Mouse (Mus musculus) hindbrain, embryonic 11.5 days (tissue): ENCODE data around the gene 6030408B16Rik. TPM values are rescaled to one million over a fixed set of nuclear protein-coding genes. Genes with fewer than 3 reads are reported as not detected.

Experiments used
- ATAC-seq: fragments of 200-750 bp; cut with Nextera tagmentation; 2 replicates; pipeline ENCODE4 v1.8.0; 2017; ENCODE audit warnings: mild to moderate bottlenecking, moderate TSS enrichment, moderate library complexity; ENCODE audit not compliant: low FRiP score
- DNase-seq: peaks from one replicate; pipeline ENCODE4 v3.0.0-alpha.2; 2015; ENCODE audit warnings: low spot score
- H3K27ac ChIP-seq: fragments of 300-500 bp; sonication (generic); 2 replicates; pipeline ENCODE4 v1.5.1; 2014; ENCODE audit warnings: mild to moderate bottlenecking, low read depth, low read length
- H3K27me3 ChIP-seq: fragments of 300-500 bp; sonication (generic); 2 replicates; pipeline ENCODE4 v1.6.1; 2014; ENCODE audit warnings: mild to moderate bottlenecking, low read length, moderate library complexity, mixed read lengths; ENCODE audit not compliant: control insufficient read depth, insufficient read depth
- H3K36me3 ChIP-seq: fragments of 300-500 bp; sonication (generic); 2 replicates; pipeline ENCODE4 v1.6.1; 2014; ENCODE audit warnings: mild to moderate bottlenecking, low read length, moderate library complexity, mixed read lengths; ENCODE audit not compliant: control insufficient read depth, insufficient read depth
- H3K4me1 ChIP-seq: fragments of 300-500 bp; sonication (generic); replicated peaks from 2 replicates; pipeline ENCODE4 v1.6.1; 2014; ENCODE audit warnings: low read length, mixed read lengths; ENCODE audit not compliant: control insufficient read depth, insufficient read depth
- H3K4me2 ChIP-seq: fragments of 300-500 bp; sonication (generic); replicated peaks from 2 replicates; pipeline ENCODE4 v1.6.1; 2014; ENCODE audit warnings: mild to moderate bottlenecking, low read depth, low read length
- H3K4me3 ChIP-seq: fragments of 300-500 bp; sonication (generic); 2 replicates; pipeline ENCODE4 v1.5.1; 2014; ENCODE audit warnings: low read depth, low read length
- H3K9ac ChIP-seq: fragments of 300-500 bp; sonication (generic); 2 replicates; pipeline ENCODE4 v1.6.1; 2014; ENCODE audit warnings: low read depth, low read length
- H3K9me3 ChIP-seq: fragments of 300-500 bp; sonication (generic); 2 replicates; pipeline ENCODE4 v1.6.1; 2016; ENCODE audit warnings: low read length; ENCODE audit not compliant: control insufficient read depth
- WGBS: fragments of 180-500 bp; shearing (Covaris S2); extraction: QIAGEN DNeasy Blood & Tissue Kit; methylation state at CpG from one replicate; pipeline ENCODE4 v1.1.7; 2014; 5-methylcytosine and 5-hydroxymethylcytosine counted together
- polyA plus RNA-seq: library from polyadenylated mRNA; unstranded; fragments of >200 nt; fragmentation: Nextera tagmentation; extraction: Ambion mirVana; gene quantifications from 2 replicates; pipeline ENCODE4 v1.2.1, GENCODE M21; 2014

Gene 6030408B16Rik
- polyA plus RNA-seq, 1 experiment from 2014 or later, result 0.25 TPM

DNA sequence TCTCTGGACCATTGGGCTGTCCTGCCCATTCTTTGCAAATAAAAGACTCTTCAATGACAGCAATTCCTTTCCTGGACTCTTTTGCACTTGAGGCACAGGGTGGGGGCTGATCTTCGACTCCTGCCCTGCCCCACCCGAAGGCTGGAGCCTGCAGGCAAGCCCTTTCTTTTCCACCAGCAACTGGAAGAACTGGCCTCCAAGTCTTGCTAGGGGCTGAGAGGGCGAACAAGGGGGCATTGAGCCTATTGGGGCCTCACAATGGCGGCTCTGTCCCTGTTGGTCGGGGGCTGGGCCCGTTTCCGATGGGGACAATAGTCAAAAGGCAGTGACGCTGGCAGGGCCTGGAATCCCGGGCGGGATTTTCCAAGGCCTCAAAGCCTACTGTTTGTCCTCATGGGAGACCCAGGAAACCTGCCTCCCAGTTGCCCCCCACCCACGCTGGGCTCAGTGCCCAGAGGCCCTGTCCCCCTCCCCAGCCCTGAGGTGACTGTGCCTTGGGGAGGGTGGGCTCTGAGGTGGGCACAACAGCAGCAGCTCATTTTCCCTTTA, 15.6 kb upstream of the 6030408B16Rik start:
- DNase-seq (peak; percentile 64), ATAC-seq (peak; percentile 78)
- 25% methylated on average over 11 of the region's 11 CpGs for WGBS
- Histone ChIP-seq H3K9ac (no peak overlapping the region; the same call in 1 of the 2 replicates), H3K4me1 (peaks cover 5% of the 10 kb centered on the region; the same call in 1 of the 2 replicates), H3K36me3 (no peaks in the 10 kb centered on the region), H3K4me3 (no peak overlapping the region), H3K27me3 (no peaks in the 10 kb centered on the region), H3K4me2 (no peak overlapping the region; the same call in 1 of the 2 replicates), H3K27ac (peak overlapping the region; percentile 54), H3K9me3 (no peaks in the 10 kb centered on the region)

DNA sequence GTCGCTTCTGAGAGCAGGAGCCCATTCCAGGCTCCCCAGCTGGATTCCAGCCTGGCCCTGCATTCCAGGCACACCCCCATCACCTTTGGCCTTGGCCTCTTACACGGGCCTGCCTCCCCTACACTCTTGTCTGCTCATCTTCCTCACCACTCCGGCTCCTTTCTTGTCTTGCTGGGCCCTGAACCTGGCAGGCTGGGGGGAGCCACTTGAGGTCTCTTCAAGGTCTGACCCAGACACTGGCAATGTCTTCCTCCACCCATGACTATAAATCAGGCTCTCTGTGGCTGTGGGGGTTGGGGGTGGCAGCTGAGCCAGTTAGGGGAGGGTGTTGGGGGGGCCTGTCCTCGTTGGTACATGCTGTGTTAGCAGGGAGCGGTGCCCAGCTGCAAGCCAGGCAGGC, 14.4 kb upstream of the 6030408B16Rik start:
- Histone ChIP-seq H3K4me1 (peaks cover 5% of the 10 kb centered on the region; the same call in 1 of the 2 replicates), H3K9ac (no peak overlapping the region), H3K9me3 (no peaks in the 10 kb centered on the region), H3K36me3 (no peaks in the 10 kb centered on the region), H3K4me2 (no peak overlapping the region), H3K27ac (no peak overlapping the region), H3K4me3 (no peak overlapping the region), H3K27me3 (no peaks in the 10 kb centered on the region)
- ATAC-seq (no peak), DNase-seq (no peak)
- WGBS, result 49% methylated on average over 5 of the region's 5 CpGs

DNA sequence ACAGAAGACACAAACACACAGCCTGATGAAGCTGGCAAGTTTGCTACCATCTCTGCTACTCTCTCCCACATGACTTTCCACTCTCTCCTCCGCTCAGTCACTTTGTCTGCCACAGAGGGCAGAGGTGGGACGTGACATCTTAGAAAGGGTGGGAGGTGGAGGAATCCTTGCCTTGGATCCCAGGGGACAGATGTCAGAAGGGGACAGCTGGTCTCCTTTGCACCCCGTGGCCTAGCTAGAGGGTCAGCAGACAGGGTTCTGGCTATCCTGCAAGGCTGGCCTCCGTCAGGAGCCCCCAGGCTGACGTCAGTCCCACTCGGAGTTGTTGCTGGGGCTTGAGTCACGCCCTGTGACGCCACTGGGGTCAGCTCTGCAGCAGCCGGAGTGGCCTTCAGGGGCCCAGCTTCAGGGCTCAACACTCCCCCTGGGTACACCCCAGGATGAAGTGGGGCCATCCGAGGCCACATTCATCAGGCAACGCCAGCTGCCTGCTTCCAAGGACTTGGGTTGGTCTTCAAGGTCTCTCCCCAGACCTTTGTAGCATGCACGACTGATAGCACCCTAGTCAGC, 13.5 kb upstream of the 6030408B16Rik start:
- no peak overlapping the region for H3K4me2 ChIP-seq
- no peaks in the 10 kb centered on the region for H3K36me3 ChIP-seq
- no peaks in the 10 kb centered on the region for H3K27me3 ChIP-seq
- ATAC-seq (no peak), DNase-seq (no peak)
- no peaks in the 10 kb centered on the region for H3K9me3 ChIP-seq
- H3K9ac ChIP-seq, result no peak overlapping the region
- H3K4me1 ChIP-seq, result peaks cover 5% of the 10 kb centered on the region
- H3K27ac ChIP-seq, result no peak overlapping the region
- 64% methylated on average over 12 of the region's 12 CpGs for WGBS
- no peak overlapping the region for H3K4me3 ChIP-seq

DNA sequence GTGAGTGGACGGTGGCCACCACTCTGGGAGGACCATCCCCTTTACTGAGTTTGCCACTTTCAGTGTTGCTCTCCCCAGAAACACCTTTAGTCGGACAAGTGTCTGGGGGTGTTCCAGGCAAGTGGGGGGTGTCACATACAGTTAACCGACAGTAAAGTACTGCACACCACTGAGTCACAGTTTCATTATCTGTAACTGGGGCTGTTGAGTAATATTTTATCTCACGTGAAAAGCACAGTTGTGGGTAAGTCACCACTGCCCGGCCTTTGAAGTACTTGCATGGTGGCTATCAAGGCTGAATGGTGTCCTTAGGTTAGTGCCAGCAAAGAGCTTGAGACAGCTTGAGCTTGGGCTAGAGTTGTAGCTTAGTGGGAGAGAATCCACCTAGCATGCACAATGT, 10.5 kb upstream of the 6030408B16Rik start:
- H3K36me3 ChIP-seq, result no peaks in the 10 kb centered on the region
- H3K4me1 ChIP-seq, result peaks cover 4% of the 10 kb centered on the region; the same call in 1 of the 2 replicates
- no peaks in the 10 kb centered on the region for H3K27me3 ChIP-seq
- DNase-seq (no peak), ATAC-seq (no peak)
- H3K9ac ChIP-seq, result no peak overlapping the region
- 84% methylated on average over 5 of the region's 5 CpGs for WGBS
- H3K4me2 ChIP-seq, result no peak overlapping the region
- no peak overlapping the region for H3K4me3 ChIP-seq
- H3K9me3 ChIP-seq, result no peaks in the 10 kb centered on the region
- no peak overlapping the region for H3K27ac ChIP-seq

DNA sequence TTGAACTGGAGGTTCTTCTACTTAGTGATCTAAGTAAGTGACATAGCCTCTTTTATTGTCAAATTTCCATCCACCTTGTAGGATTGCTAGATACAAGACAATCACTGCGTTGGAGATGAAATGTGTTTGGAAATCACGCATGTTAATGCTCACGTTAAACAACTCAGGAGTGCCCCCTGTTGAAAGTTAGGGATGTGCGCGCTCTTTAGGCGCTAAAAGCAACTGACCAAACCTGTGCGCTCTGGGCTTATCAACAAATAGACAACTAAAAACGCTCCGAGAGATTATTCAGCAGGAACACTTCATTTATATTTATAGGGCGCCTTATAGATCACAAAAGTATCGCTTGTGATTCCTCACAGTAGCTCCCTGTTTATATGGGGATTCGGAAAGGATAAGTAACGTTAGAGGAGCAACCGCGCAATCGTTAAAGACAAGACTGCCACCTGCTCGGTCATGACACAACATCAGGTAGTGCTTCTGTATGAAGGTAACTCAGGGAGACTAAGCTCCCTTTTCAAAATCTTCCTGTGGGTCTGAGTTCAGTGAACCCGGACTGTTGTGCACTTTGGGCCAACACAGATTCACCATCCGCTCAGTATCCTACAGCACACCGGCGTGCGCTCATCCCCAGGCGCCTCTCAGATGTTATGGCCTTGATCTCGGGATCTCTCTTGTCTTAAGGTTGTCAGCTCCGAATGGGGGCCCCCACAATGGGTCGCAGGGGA, 9.7 kb upstream of the 6030408B16Rik start:
- no peaks in the 10 kb centered on the region for H3K36me3 ChIP-seq
- H3K9ac ChIP-seq, result peak overlapping the region; percentile 88
- DNase-seq (peak; percentile 83), ATAC-seq (peak; percentile 53; the same call in 1 of the 2 replicates)
- H3K27me3 ChIP-seq, result no peaks in the 10 kb centered on the region
- H3K4me2 ChIP-seq, result peak overlapping the region; percentile 65
- H3K4me3 ChIP-seq, result peak overlapping the region; percentile 91
- 0 out of 2 replicates have a peak overlapping the region, but pooled peaks have one; percentile 27 for H3K27ac ChIP-seq
- H3K9me3 ChIP-seq, result no peaks in the 10 kb centered on the region
- whole genome bisulfite sequencing, result 2% methylated on average over 26 of the region's 26 CpGs
- H3K4me1 ChIP-seq, result peaks cover 4% of the 10 kb centered on the region; the same call in 1 of the 2 replicates

DNA sequence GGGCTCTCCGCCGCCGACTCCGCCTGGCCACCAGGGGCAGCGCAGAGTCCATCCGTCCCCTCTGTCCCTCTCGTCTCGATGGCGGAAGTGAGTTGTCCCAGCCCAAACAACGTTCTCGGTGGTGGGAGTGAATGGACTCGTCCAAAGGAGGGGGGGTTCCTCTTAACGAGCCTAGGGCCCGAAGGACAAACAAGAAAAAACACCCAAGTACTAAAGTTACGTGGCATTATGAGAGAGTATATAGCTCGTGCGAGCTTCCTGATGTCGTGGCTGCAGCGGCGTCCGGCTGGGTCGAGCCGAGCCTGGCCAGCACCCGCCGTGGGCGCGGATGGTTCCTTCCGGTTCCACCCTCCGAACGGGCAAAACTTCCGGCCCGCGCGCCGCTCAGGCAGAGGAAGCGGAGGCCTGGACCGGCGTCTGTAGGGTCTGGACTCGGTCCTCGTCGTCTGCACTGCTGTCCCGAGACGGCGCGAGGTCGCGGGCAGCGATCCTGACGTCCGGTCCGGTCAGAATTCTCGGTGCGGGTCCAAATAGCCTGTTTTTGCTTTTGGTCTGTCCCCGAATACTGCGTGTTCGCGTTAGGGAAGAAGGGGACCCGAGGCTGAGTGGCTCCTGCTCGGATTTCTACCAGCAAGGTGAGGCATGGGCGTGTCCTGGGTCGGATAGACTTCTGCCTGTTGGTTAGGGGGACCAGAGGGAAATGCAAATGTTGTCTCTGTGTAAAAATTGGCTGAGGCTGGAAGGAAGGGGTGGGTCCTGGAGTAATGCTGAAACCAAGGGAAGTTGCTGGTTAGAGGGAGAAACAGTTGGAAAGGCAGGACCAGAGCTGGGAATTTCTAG, 8.9 kb upstream of the 6030408B16Rik start, which contains the start of gene Atg101:
TSS of gene Atg101 (plus strand) at position 362 of the 840 bp plus-strand sequence.
- WGBS, result under 1% methylated on average over 60 of the region's 61 CpGs
- H3K9me3 ChIP-seq, result no peaks in the 10 kb centered on the region
- peak within 1 kb of the TSS; percentile 36 for H3K27ac ChIP-seq

DNA sequence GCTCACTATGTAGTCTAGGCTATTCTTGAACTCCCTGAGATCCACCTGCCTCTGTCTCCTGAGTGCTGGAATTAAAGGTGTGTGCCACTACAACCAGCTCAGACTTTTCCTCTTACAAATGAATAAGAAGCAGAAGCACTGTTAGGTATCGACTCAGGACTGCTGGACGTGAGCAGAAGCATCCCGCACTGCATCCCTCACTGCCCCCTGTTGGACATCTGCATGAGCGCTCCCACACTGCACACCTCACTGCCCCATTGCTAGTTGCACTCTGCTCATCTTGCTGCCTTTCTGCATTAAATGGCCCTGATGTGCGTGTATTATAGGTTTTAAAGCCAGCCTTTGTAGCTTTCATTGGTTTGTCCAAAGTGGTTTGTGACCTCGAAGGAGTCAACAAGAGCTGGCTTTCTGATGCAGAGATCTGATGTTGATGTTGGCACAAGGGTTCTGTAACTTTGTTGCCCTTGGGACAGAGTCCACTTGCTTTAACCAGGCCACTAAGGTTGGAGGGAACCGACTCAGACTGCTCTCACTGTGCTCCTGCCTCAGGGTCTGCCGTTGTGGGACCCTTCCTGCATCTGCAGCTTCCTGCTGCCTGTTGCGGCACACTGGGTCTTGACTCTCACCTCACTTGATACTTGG, 6.8 kb upstream of the 6030408B16Rik start:
- 71% methylated on average over 9 of the region's 9 CpGs for WGBS
- Histone ChIP-seq H3K27ac (no peak overlapping the region), H3K9me3 (no peaks in the 10 kb centered on the region), H3K4me3 (no peak overlapping the region), H3K4me2 (no peak overlapping the region), H3K4me1 (peaks cover 4% of the 10 kb centered on the region; the same call in 1 of the 2 replicates), H3K36me3 (no peaks in the 10 kb centered on the region; the same call in 1 of the 2 replicates), H3K27me3 (no peaks in the 10 kb centered on the region), H3K9ac (no peak overlapping the region)
- ATAC-seq (no peak), DNase-seq (peak; percentile 29)

More for the DNA sequence above, 8.9 kb upstream of the 6030408B16Rik start, which contains the start of gene Atg101:
- H3K4me3 ChIP-seq, result peak within 1 kb of the TSS; percentile 91
- H3K4me1 ChIP-seq, result peaks cover 4% of the 10 kb centered on the region; the same call in 1 of the 2 replicates
- H3K9ac ChIP-seq, result peak within 1 kb of the TSS; percentile 88
- H3K27me3 ChIP-seq, result no peaks in the 10 kb centered on the region
- H3K4me2 ChIP-seq, result peak within 1 kb of the TSS; percentile 65
- ATAC-seq, result peak; percentile 93
- H3K36me3 ChIP-seq, result no peaks in the 10 kb centered on the region
- peak; percentile 91 for DNase-seq

DNA sequence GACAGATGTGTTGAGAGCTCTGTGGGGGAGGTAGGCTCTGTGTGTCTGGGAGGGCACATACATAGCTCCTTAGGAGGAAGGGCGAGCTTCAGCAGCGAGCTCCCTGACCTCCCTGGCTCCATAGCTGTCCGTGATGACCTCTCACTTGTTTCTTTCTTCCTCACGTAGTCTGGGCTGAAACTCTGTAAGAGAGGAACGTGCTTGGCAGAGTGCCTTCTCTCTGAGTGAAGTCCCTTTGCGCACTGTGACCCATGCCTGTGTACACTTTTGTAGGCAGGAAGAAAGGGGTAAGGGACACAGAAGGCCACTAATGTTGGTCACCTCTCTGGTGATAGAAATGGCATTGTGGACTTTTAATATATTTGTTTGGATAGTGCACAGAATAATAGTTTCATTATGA, 5.7 kb upstream of the 6030408B16Rik start:
- DNase-seq, result no peak
- H3K9me3 ChIP-seq, result no peaks in the 10 kb centered on the region
- no peak for ATAC-seq
- H3K9ac ChIP-seq, result no peak overlapping the region
- WGBS, result 94% methylated on average over 6 of the region's 6 CpGs
- H3K36me3 ChIP-seq, result peaks cover 2% of the 10 kb centered on the region; the same call in 1 of the 2 replicates
- no peak overlapping the region for H3K4me2 ChIP-seq
- peaks cover 4% of the 10 kb centered on the region; the same call in 1 of the 2 replicates for H3K4me1 ChIP-seq
- no peak overlapping the region for H3K27ac ChIP-seq
- H3K4me3 ChIP-seq, result no peak overlapping the region
- no peaks in the 10 kb centered on the region for H3K27me3 ChIP-seq
